Comparison of ENCODE assay signal across 8 mouse cellular contexts in genomic region chr12:108541088-108541487, GRCm38 (mm10). TPM values are rescaled to one million over a fixed set of nuclear protein-coding genes. Genes with fewer than 3 reads are reported as not detected.
DNase-seq lines count a peak whose midpoint lies in the region; ATAC-seq and TF ChIP-seq lines count a peak whose summit lies in the region.

No protein-coding gene starts in this region.

- H3K27me3 ChIP-seq in liver, adult 2 months (ENCODE audit: control insufficient read depth, insufficient read depth, low read length) = 0 out of 2 replicates have a peak, but pooled peaks cover 2% of the 10 kb centered on the region
- peaks cover 15% of the 10 kb centered on the region; the same call in 1 of the 2 replicates for H3K27me3 ChIP-seq in liver, embryonic 12.5 days (replicated peaks)
- H3K27me3 ChIP-seq in splenic B cell, adult 2 months (ENCODE audit: control insufficient read depth, insufficient read depth, low read length, poor library complexity, severe bottlenecking) = no peaks in the 10 kb centered on the region

- WGBS in liver, adult 2 months = 24% methylated on average over 6 of the region's 6 CpGs
- 16% methylated on average over 6 of the region's 6 CpGs for WGBS in liver, embryonic 12.5 days (ENCODE audit: insufficient replicate concordance)

- no peaks in the 10 kb centered on the region for H3K36me3 ChIP-seq in liver, adult 2 months (ENCODE audit: control insufficient read depth, insufficient read depth, low read length)
- no peaks in the 10 kb centered on the region for H3K36me3 ChIP-seq in liver, embryonic 12.5 days
- no peaks in the 10 kb centered on the region for H3K36me3 ChIP-seq in splenic B cell, adult 2 months (ENCODE audit: control insufficient read depth, insufficient read depth, low read length, poor library complexity, severe bottlenecking)

- H3K27ac ChIP-seq in liver, adult 2 months (replicated peaks; ENCODE audit: insufficient read depth, low read depth, low read length) = no peak overlapping the region
- no peak overlapping the region for H3K27ac ChIP-seq in liver, embryonic 12.5 days

- no peak overlapping the region for H3K4me2 ChIP-seq in liver, embryonic 12.5 days

- TF ChIP-seq CTCF in liver, adult 2 months (IDR thresholded peaks at IDR 0.05; ENCODE audit: low read depth, low read length) = peak; percentile 74

- H3K4me1 ChIP-seq in liver, adult 2 months (ENCODE audit: control insufficient read depth, insufficient read depth, low read length) = no peaks in the 10 kb centered on the region
- H3K4me1 ChIP-seq in liver, embryonic 12.5 days = no peaks in the 10 kb centered on the region

- no peaks in the 10 kb centered on the region for H3K79me2 ChIP-seq in liver, adult 2 months (ENCODE audit: control insufficient read depth, insufficient read depth, low read length)

- no peaks in the 10 kb centered on the region for H3K9me3 ChIP-seq in liver, embryonic 12.5 days (replicated peaks)

- TF ChIP-seq POLR2A in liver, adult 2 months (IDR thresholded peaks at IDR 0.05; ENCODE audit: extremely low read depth, insufficient read depth, low read length) = no peak

- no peak overlapping the region for H3K9ac ChIP-seq in liver, adult 2 months (ENCODE audit: low read depth, low read length)
- H3K9ac ChIP-seq in liver, embryonic 12.5 days = no peak overlapping the region

- no peak for ATAC-seq in liver, embryonic 12.5 days
- ATAC-seq in megakaryocyte, adult 5-6 weeks (ENCODE audit: poor library complexity, severe bottlenecking) = peak; percentile 75

- H3K4me3 ChIP-seq in liver, adult 2 months (ENCODE audit: insufficient read depth, low read depth, low read length) = no peak overlapping the region
- H3K4me3 ChIP-seq in liver, embryonic 12.5 days = no peak overlapping the region

- peak; percentile 14 for DNase-seq in liver, adult 2 months (ENCODE audit: extremely low read depth, low read depth, low spot score)
- peak; percentile 79 for DNase-seq in ZHBTc4 (ENCODE audit: low read depth, low spot score)
- DNase-seq in embryo, embryonic 10 days (ENCODE audit: low spot score) = peak; percentile 81
- peak; percentile 70 for DNase-seq in kidney, postnatal 10 days
- DNase-seq in splenic B cell, adult 2 months (ENCODE audit: low read depth, low spot score) = peak; percentile 57
- no peak for DNase-seq in gastrocnemius, adult 8-10 months (ENCODE audit: low spot score in 2 of 2)

RNA-seq across cellular contexts. Expression of gene Evl, which starts 13.4 kb away (rescaled TPM):
- total RNA-seq in liver, adult 2 months (2014; rRNA removed) = 5.3 and 6.1 TPM in 2 replicates
- polyA plus RNA-seq in liver, adult 2 months (2012; rRNA removed) = 6.0 and 6.9 TPM in 2 replicates
- 12.9 and 14.7 TPM in 2 replicates for polyA plus RNA-seq in liver, embryonic 12.5 days (2016; fragmentation: Nextera tagmentation; extraction: Ambion mirVana)
- total RNA-seq in megakaryocyte, adult 5-6 weeks (2015) = 153 and 169 TPM in 2 replicates
- 109 and 125 TPM in 2 replicates for total RNA-seq in megakaryocyte, adult 5-6 weeks (2017)
- 10 to 100 TPM in 1 of 4 experiments, 1 to 10 TPM in 3; 5.5 to 10.1 (median 7.4) TPM for total RNA-seq in gastrocnemius, adult 8-10 months (2022)

Comparison
In these comparisons a context has a peak if more than half of its experiments do, and no peak if none do; other contexts are left out.
1. DNase-seq: peak in liver, adult 2 months (single experiment), ZHBTc4 (single experiment), embryo, embryonic 10 days (single experiment), kidney, postnatal 10 days (single experiment) and splenic B cell, adult 2 months (single experiment); none in gastrocnemius, adult 8-10 months (0 of 2).
2. RNA of gene Evl, which starts 13.4 kb away (total RNA-seq): 109 to 169 TPM in megakaryocyte, adult 5-6 weeks; 5.5 to 10.1 TPM in gastrocnemius, adult 8-10 months and 5.3 to 6.1 TPM in liver, adult 2 months; every median in the first group is over 4 times any median in the second.